Mouse (Mus musculus) embryonic fibroblast, embryonic 13.5 days (primary cell): ENCODE results near the gene C1qtnf1.

Experiments
- CTCF ChIP-seq: IDR thresholded peaks from 2 replicates; pipeline ENCODE4 v1.5.1; 2011; ENCODE audit warnings: mild to moderate bottlenecking, control low read depth, low read length, moderate library complexity, borderline replicate concordance; ENCODE audit not compliant: insufficient read depth
- POLR2A ChIP-seq: IDR thresholded peaks from 2 replicates; pipeline ENCODE4 v1.6.1; 2011; ENCODE audit warnings: low read depth, mild to moderate bottlenecking, control low read depth, low read length, moderate library complexity

DNA sequence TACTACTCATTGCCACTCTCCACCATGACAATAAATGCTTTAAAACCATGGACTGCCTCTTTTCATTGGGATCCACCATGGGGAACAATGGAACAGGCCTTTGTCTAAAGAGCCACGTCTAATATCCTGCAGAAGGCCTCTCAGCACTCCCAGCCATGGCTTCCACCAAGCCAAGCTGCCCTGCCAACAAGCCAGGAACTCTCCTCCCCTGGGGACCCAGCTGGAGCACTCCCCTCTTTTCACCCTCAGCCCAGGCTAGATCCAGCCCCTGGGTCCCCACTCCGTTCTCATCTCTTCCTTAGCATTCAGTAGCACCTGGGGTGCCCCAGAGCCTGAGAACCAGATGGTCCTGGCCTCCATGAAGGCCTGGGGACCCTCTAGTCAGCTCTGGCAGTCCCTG, 25.0 kb downstream of the C1qtnf1 start:
- TF ChIP-seq POLR2A (no peak), CTCF (no peak)
